Comparison of ENCODE assay signal across 11 mouse cellular contexts in genomic region chr9:110170858-110171257, GRCm38 (mm10). TPM values are rescaled to one million over a fixed set of nuclear protein-coding genes. Genes with fewer than 3 reads are reported as not detected.
DNase-seq lines count a peak whose midpoint lies in the region; ATAC-seq and TF ChIP-seq lines count a peak whose summit lies in the region.
"Had no signal": no experiment of that assay in that cellular context is flagged by ENCODE, and none has a peak within 500 bp of the region (broad histone marks: within the 10 kb centered on the region; RNA-seq: fewer than 3 reads in every experiment).

No protein-coding gene starts in this region.

- H3K4me2 ChIP-seq in intestine, postnatal 0 days (replicated peaks; ENCODE audit: low read depth) = no peak overlapping the region
- H3K4me2 ChIP-seq in intestine, embryonic 16.5 days (ENCODE audit: low read depth, low read length) = no peak overlapping the region
- H3K4me2 ChIP-seq: heart, embryonic 13.5 days; midbrain, embryonic 15.5 days had no signal

- no peaks in the 10 kb centered on the region for H3K27me3 ChIP-seq in intestine, postnatal 0 days (replicated peaks; ENCODE audit: control insufficient read depth, insufficient read depth, low read length)
- H3K27me3 ChIP-seq in intestine, embryonic 16.5 days (replicated peaks; ENCODE audit: control insufficient read depth, insufficient read depth, low read length) = no peaks in the 10 kb centered on the region
- H3K27me3 ChIP-seq: heart, embryonic 13.5 days; midbrain, embryonic 15.5 days had no signal

- H3K4me1 ChIP-seq in intestine, postnatal 0 days (replicated peaks; ENCODE audit: control insufficient read depth, insufficient read depth, low read length) = no peaks in the 10 kb centered on the region
- no peaks in the 10 kb centered on the region for H3K4me1 ChIP-seq in intestine, embryonic 16.5 days (ENCODE audit: control insufficient read depth, insufficient read depth, low read length)
- peaks cover 2% of the 10 kb centered on the region; the same call in 1 of the 2 replicates for H3K4me1 ChIP-seq in embryonic fibroblast, embryonic 13.5 days (ENCODE audit: control insufficient read depth, insufficient read depth, low read length)
- H3K4me1 ChIP-seq: heart, embryonic 13.5 days; midbrain, embryonic 15.5 days had no signal

- DNase-seq in cerebellum, adult 8-10 months = peak; percentile 2
- DNase-seq in cerebellum, adult 11 months = no peak
- DNase-seq in 3T3-L1 (ENCODE audit: low read depth, low spot score) = peak; percentile 43
- no peak for DNase-seq in embryo, embryonic 9.5 days (ENCODE audit: extremely low spot score)

- no peak for ATAC-seq in intestine, postnatal 0 days
- ATAC-seq in intestine, embryonic 16.5 days = no peak
- no peak for ATAC-seq in erythroblast, adult 5-6 weeks (replicated peaks; ENCODE audit: low FRiP score, poor library complexity, severe bottlenecking)
- ATAC-seq: lung, postnatal 0 days; midbrain, embryonic 15.5 days had no signal

- H3K27ac ChIP-seq in intestine, postnatal 0 days (ENCODE audit: low read depth, low read length) = no peak overlapping the region
- no peak overlapping the region for H3K27ac ChIP-seq in intestine, embryonic 16.5 days (ENCODE audit: low read length)
- H3K27ac ChIP-seq in embryonic fibroblast, embryonic 13.5 days (ENCODE audit: insufficient read depth, low read length) = peak overlapping the region; percentile 45; the same call in 1 of the 2 replicates
- H3K27ac ChIP-seq: heart, embryonic 13.5 days; midbrain, embryonic 15.5 days had no signal

- H3K4me3 ChIP-seq in intestine, postnatal 0 days (ENCODE audit: low read depth, low read length) = no peak overlapping the region
- no peak overlapping the region for H3K4me3 ChIP-seq in intestine, embryonic 16.5 days (ENCODE audit: low read length)
- no peak overlapping the region for H3K4me3 ChIP-seq in embryonic fibroblast, embryonic 13.5 days (ENCODE audit: insufficient read depth, low read length)
- H3K4me3 ChIP-seq: heart, embryonic 13.5 days; midbrain, embryonic 15.5 days had no signal

- H3K9ac ChIP-seq in intestine, postnatal 0 days (ENCODE audit: low read depth, low read length) = no peak overlapping the region
- H3K9ac ChIP-seq in intestine, embryonic 16.5 days (ENCODE audit: low read depth, low read length) = no peak overlapping the region
- H3K9ac ChIP-seq: heart, embryonic 13.5 days; midbrain, embryonic 15.5 days had no signal

- peak; percentile 34 for TF ChIP-seq CTCF in intestine, postnatal 0 days (IDR thresholded peaks at IDR 0.05; ENCODE audit: low read depth)
- no peak for TF ChIP-seq CTCF in embryonic fibroblast, embryonic 13.5 days (IDR thresholded peaks at IDR 0.05; ENCODE audit: borderline replicate concordance, insufficient read depth, low read length)

- no peaks in the 10 kb centered on the region for H3K9me3 ChIP-seq in intestine, postnatal 0 days (ENCODE audit: control insufficient read depth)
- H3K9me3 ChIP-seq in intestine, embryonic 16.5 days (ENCODE audit: control insufficient read depth, low read length) = no peaks in the 10 kb centered on the region
- H3K9me3 ChIP-seq: heart, embryonic 13.5 days; midbrain, embryonic 15.5 days had no signal

- WGBS in intestine, postnatal 0 days = 86% methylated on average over 5 of the region's 5 CpGs
- WGBS in intestine, embryonic 16.5 days = 88% methylated on average over 5 of the region's 5 CpGs

- peaks cover 45% of the 10 kb centered on the region for H3K36me3 ChIP-seq in intestine, postnatal 0 days (ENCODE audit: control insufficient read depth, insufficient read depth)
- peaks cover 18% of the 10 kb centered on the region; the same call in 1 of the 2 replicates for H3K36me3 ChIP-seq in intestine, embryonic 16.5 days (ENCODE audit: control insufficient read depth, insufficient read depth, low read length)

- TF ChIP-seq POLR2A in embryonic fibroblast, embryonic 13.5 days (IDR thresholded peaks at IDR 0.05; ENCODE audit: low read depth, low read length) = no peak

RNA-seq across cellular contexts. Expression of gene Dhx30, which starts 53.2 kb away (rescaled TPM):
- polyA plus RNA-seq in intestine, postnatal 0 days (2015; fragmentation: Nextera tagmentation; extraction: Ambion mirVana) = 37.7 and 40.9 TPM in 2 replicates
- polyA plus RNA-seq in intestine, embryonic 16.5 days (2015; fragmentation: Nextera tagmentation; extraction: Ambion mirVana) = 77.2 and 83.9 TPM in 2 replicates
- polyA plus RNA-seq in embryonic fibroblast, embryonic 13.5 days (2011; ENCODE audit: insufficient read length, low read depth, missing spikeins) = 63.2 and 65.1 TPM in 2 replicates
- 13.3 and 19.2 TPM in 2 replicates for total RNA-seq in erythroblast, adult 5-6 weeks (2015; ENCODE audit: low replicate concordance)
- total RNA-seq in erythroblast, adult 5-6 weeks (2017; ENCODE audit: low replicate concordance) = 7.8 and 10.7 TPM in 2 replicates

RNA-seq across cellular contexts. Expression of gene Smarcc1, which starts 53.4 kb away (rescaled TPM):
- 21.6 and 23.3 TPM in 2 replicates for polyA plus RNA-seq in intestine, postnatal 0 days (2015; fragmentation: Nextera tagmentation; extraction: Ambion mirVana)
- 56.8 and 60.8 TPM in 2 replicates for polyA plus RNA-seq in intestine, embryonic 16.5 days (2015; fragmentation: Nextera tagmentation; extraction: Ambion mirVana)
- polyA plus RNA-seq in embryonic fibroblast, embryonic 13.5 days (2011; ENCODE audit: insufficient read length, low read depth, missing spikeins) = 108 and 127 TPM in 2 replicates
- 24.9 and 33.6 TPM in 2 replicates for total RNA-seq in erythroblast, adult 5-6 weeks (2015; ENCODE audit: low replicate concordance)
- total RNA-seq in erythroblast, adult 5-6 weeks (2017; ENCODE audit: low replicate concordance) = 17.6 and 24.5 TPM in 2 replicates

Comparison
In these comparisons a context has a peak if more than half of its experiments do, and no peak if none do; other contexts are left out.
1. DNase-seq: peak in cerebellum, adult 8-10 months (single experiment) and 3T3-L1 (single experiment); none in cerebellum, adult 11 months (single experiment) and embryo, embryonic 9.5 days (single experiment).